Mouse (Mus musculus): ENCODE data around the gene Man1c1. TPM values are rescaled to one million over a fixed set of nuclear protein-coding genes. Genes with fewer than 3 reads are reported as not detected.

Man1c1 gene
- polyA plus RNA-seq, 1 experiment from 2014 or later, result 4.8 TPM

- no peak for ATAC-seq (ENCODE audit: insufficient read depth, low FRiP score, low TSS enrichment)
Observed at GRCm38 (mm10) chr4:134745900-134746661, 42.0 kb upstream of the Man1c1 start.

GRCm38 (mm10) chr4:134743881-134744633 is 40.0 kb upstream of the Man1c1 start:
- no peak overlapping the region for H3K27ac ChIP-seq (ENCODE audit: low read depth, low read length)
- H3K4me1 ChIP-seq (ENCODE audit: control insufficient read depth, insufficient read depth, low read length), result 0 out of 2 replicates have a peak, but pooled peaks cover 2% of the 10 kb centered on the region
- no peak overlapping the region for H3K9ac ChIP-seq (ENCODE audit: low read length)
- H3K9me3 ChIP-seq (ENCODE audit: control insufficient read depth, low read length), result no peaks in the 10 kb centered on the region
- ATAC-seq (ENCODE audit: insufficient read depth, low FRiP score, low TSS enrichment), result no peak
- H3K4me2 ChIP-seq (ENCODE audit: low read depth), result no peak overlapping the region
- 61% methylated on average over 16 of the region's 16 CpGs for WGBS
- no peaks in the 10 kb centered on the region for H3K27me3 ChIP-seq (ENCODE audit: control insufficient read depth, insufficient read depth, low read length)
- no peaks in the 10 kb centered on the region for H3K36me3 ChIP-seq (ENCODE audit: control insufficient read depth, insufficient read depth, low read length)
- DNase-seq (ENCODE audit: low spot score), result no peak
- no peak overlapping the region for H3K4me3 ChIP-seq (ENCODE audit: low read depth, low read length)

More at GRCm38 (mm10) chr4:134745900-134746661, 42.0 kb upstream of the Man1c1 start:
- Histone ChIP-seq H3K4me3 (ENCODE audit: low read depth, low read length) (no peak overlapping the region), H3K9ac (ENCODE audit: low read length) (no peak overlapping the region), H3K4me1 (ENCODE audit: control insufficient read depth, insufficient read depth, low read length) (0 out of 2 replicates have a peak, but pooled peaks cover 2% of the 10 kb centered on the region), H3K9me3 (ENCODE audit: control insufficient read depth, low read length) (no peaks in the 10 kb centered on the region), H3K36me3 (ENCODE audit: control insufficient read depth, insufficient read depth, low read length) (no peaks in the 10 kb centered on the region), H3K27ac (ENCODE audit: low read depth, low read length) (no peak overlapping the region), H3K27me3 (ENCODE audit: control insufficient read depth, insufficient read depth, low read length) (no peaks in the 10 kb centered on the region), H3K4me2 (ENCODE audit: low read depth) (no peak overlapping the region)
- DNase-seq (ENCODE audit: low spot score), result no peak
- WGBS, result 87% methylated on average over 16 of the region's 16 CpGs

- Histone ChIP-seq H3K9me3 (ENCODE audit: control insufficient read depth, low read length) (no peaks in the 10 kb centered on the region), H3K27ac (ENCODE audit: low read depth, low read length) (no peak overlapping the region)
Observed at GRCm38 (mm10) chr4:134741949-134742348, 37.9 kb upstream of the Man1c1 start.

GRCm38 (mm10) chr4:134740186-134740585 is 36.1 kb upstream of the Man1c1 start:
- Histone ChIP-seq H3K27me3 (ENCODE audit: control insufficient read depth, insufficient read depth, low read length) (no peaks in the 10 kb centered on the region), H3K36me3 (ENCODE audit: control insufficient read depth, insufficient read depth, low read length) (no peaks in the 10 kb centered on the region), H3K4me3 (ENCODE audit: low read depth, low read length) (no peak overlapping the region), H3K4me1 (ENCODE audit: control insufficient read depth, insufficient read depth, low read length) (0 out of 2 replicates have a peak, but pooled peaks cover 2% of the 10 kb centered on the region), H3K27ac (ENCODE audit: low read depth, low read length) (no peak overlapping the region), H3K9me3 (ENCODE audit: control insufficient read depth, low read length) (no peaks in the 10 kb centered on the region), H3K4me2 (ENCODE audit: low read depth) (no peak overlapping the region), H3K9ac (ENCODE audit: low read length) (no peak overlapping the region)
- ATAC-seq (ENCODE audit: insufficient read depth, low FRiP score, low TSS enrichment) (no peak), DNase-seq (ENCODE audit: low spot score) (no peak)
- 91% methylated on average over 4 of the region's 4 CpGs for WGBS

More at GRCm38 (mm10) chr4:134741949-134742348, 37.9 kb upstream of the Man1c1 start:
- 0 out of 2 replicates have a peak, but pooled peaks cover 2% of the 10 kb centered on the region for H3K4me1 ChIP-seq (ENCODE audit: control insufficient read depth, insufficient read depth, low read length)
- H3K9ac ChIP-seq (ENCODE audit: low read length), result no peak overlapping the region
- ATAC-seq (ENCODE audit: insufficient read depth, low FRiP score, low TSS enrichment), result no peak
- no peak for DNase-seq (ENCODE audit: low spot score)
- H3K4me2 ChIP-seq (ENCODE audit: low read depth), result no peak overlapping the region
- no peak overlapping the region for H3K4me3 ChIP-seq (ENCODE audit: low read depth, low read length)
- no peaks in the 10 kb centered on the region for H3K36me3 ChIP-seq (ENCODE audit: control insufficient read depth, insufficient read depth, low read length)
- WGBS, result 86% methylated on average over 8 of the region's 8 CpGs
- H3K27me3 ChIP-seq (ENCODE audit: control insufficient read depth, insufficient read depth, low read length), result no peaks in the 10 kb centered on the region

- H3K9ac ChIP-seq (ENCODE audit: low read length), result no peak overlapping the region
Observed at GRCm38 (mm10) chr4:134739530-134739929, 35.4 kb upstream of the Man1c1 start.

GRCm38 (mm10) chr4:134737365-134737910 is 33.3 kb upstream of the Man1c1 start:
- ATAC-seq (ENCODE audit: insufficient read depth, low FRiP score, low TSS enrichment), result no peak
- Histone ChIP-seq H3K9ac (ENCODE audit: low read length) (no peak overlapping the region), H3K27ac (ENCODE audit: low read depth, low read length) (no peak overlapping the region), H3K4me2 (ENCODE audit: low read depth) (no peak overlapping the region), H3K9me3 (ENCODE audit: control insufficient read depth, low read length) (no peaks in the 10 kb centered on the region), H3K27me3 (ENCODE audit: control insufficient read depth, insufficient read depth, low read length) (no peaks in the 10 kb centered on the region), H3K4me1 (ENCODE audit: control insufficient read depth, insufficient read depth, low read length) (no peaks in the 10 kb centered on the region), H3K36me3 (ENCODE audit: control insufficient read depth, insufficient read depth, low read length) (no peaks in the 10 kb centered on the region), H3K4me3 (ENCODE audit: low read depth, low read length) (no peak overlapping the region)
- WGBS, result 58% methylated on average over 14 of the region's 14 CpGs
- no peak for DNase-seq (ENCODE audit: low spot score)

More at GRCm38 (mm10) chr4:134739530-134739929, 35.4 kb upstream of the Man1c1 start:
- 0 out of 2 replicates have a peak, but pooled peaks cover 2% of the 10 kb centered on the region for H3K4me1 ChIP-seq (ENCODE audit: control insufficient read depth, insufficient read depth, low read length)
- 78% methylated on average over 3 of the region's 3 CpGs for WGBS
- no peaks in the 10 kb centered on the region for H3K36me3 ChIP-seq (ENCODE audit: control insufficient read depth, insufficient read depth, low read length)
- no peak overlapping the region for H3K27ac ChIP-seq (ENCODE audit: low read depth, low read length)
- H3K4me2 ChIP-seq (ENCODE audit: low read depth), result no peak overlapping the region
- DNase-seq (ENCODE audit: low spot score), result no peak
- no peak for ATAC-seq (ENCODE audit: insufficient read depth, low FRiP score, low TSS enrichment)
- H3K9me3 ChIP-seq (ENCODE audit: control insufficient read depth, low read length), result no peaks in the 10 kb centered on the region
- H3K27me3 ChIP-seq (ENCODE audit: control insufficient read depth, insufficient read depth, low read length), result no peaks in the 10 kb centered on the region
- no peak overlapping the region for H3K4me3 ChIP-seq (ENCODE audit: low read depth, low read length)

GRCm38 (mm10) chr4:134736147-134736546 is 32.1 kb upstream of the Man1c1 start:
- Histone ChIP-seq H3K27ac (ENCODE audit: low read depth, low read length) (no peak overlapping the region), H3K4me3 (ENCODE audit: low read depth, low read length) (no peak overlapping the region), H3K4me1 (ENCODE audit: control insufficient read depth, insufficient read depth, low read length) (no peaks in the 10 kb centered on the region), H3K27me3 (ENCODE audit: control insufficient read depth, insufficient read depth, low read length) (no peaks in the 10 kb centered on the region), H3K4me2 (ENCODE audit: low read depth) (no peak overlapping the region), H3K36me3 (ENCODE audit: control insufficient read depth, insufficient read depth, low read length) (no peaks in the 10 kb centered on the region), H3K9me3 (ENCODE audit: control insufficient read depth, low read length) (no peaks in the 10 kb centered on the region), H3K9ac (ENCODE audit: low read length) (no peak overlapping the region)
- WGBS, result 45% methylated on average over 7 of the region's 7 CpGs
- no peak for DNase-seq (ENCODE audit: low spot score)
- no peak for ATAC-seq (ENCODE audit: insufficient read depth, low FRiP score, low TSS enrichment)

GRCm38 (mm10) chr4:134734629-134735081 is 30.6 kb upstream of the Man1c1 start:
- 56% methylated on average over 9 of the region's 9 CpGs for WGBS
- no peaks in the 10 kb centered on the region for H3K36me3 ChIP-seq (ENCODE audit: control insufficient read depth, insufficient read depth, low read length)
- H3K4me3 ChIP-seq (ENCODE audit: low read depth, low read length), result no peak overlapping the region
- 0 out of 2 replicates have a peak overlapping the region, but pooled peaks have one; percentile 15 for H3K9ac ChIP-seq (ENCODE audit: low read length)
- H3K27me3 ChIP-seq (ENCODE audit: control insufficient read depth, insufficient read depth, low read length), result no peaks in the 10 kb centered on the region
- DNase-seq (ENCODE audit: low spot score), result no peak
- no peak overlapping the region for H3K4me2 ChIP-seq (ENCODE audit: low read depth)
- H3K9me3 ChIP-seq (ENCODE audit: control insufficient read depth, low read length), result no peaks in the 10 kb centered on the region
- ATAC-seq (ENCODE audit: insufficient read depth, low FRiP score, low TSS enrichment), result no peak
- peaks cover 3% of the 10 kb centered on the region; the same call in 1 of the 2 replicates for H3K4me1 ChIP-seq (ENCODE audit: control insufficient read depth, insufficient read depth, low read length)
- no peak overlapping the region for H3K27ac ChIP-seq (ENCODE audit: low read depth, low read length)
